Mouse (Mus musculus) right cerebral cortex, postnatal 25 days (tissue): ENCODE measurements around the gene Acsl3.

Experiments
- DNase-seq: peaks from one replicate; pipeline ENCODE4 v3.0.0; 2022

Acsl3 gene

GRCm38 (mm10) chr1:78688149-78688548 is 30.5 kb downstream of the Acsl3 start:
- no peak for DNase-seq

GRCm38 (mm10) chr1:78694503-78695258 is 37.1 kb downstream of the Acsl3 start:
- DNase-seq: no peak

GRCm38 (mm10) chr1:78696305-78696704 is 38.7 kb downstream of the Acsl3 start:
- DNase-seq: no peak

- no peak for DNase-seq
These were observed 39.3 kb downstream of the Acsl3 start for GRCm38 (mm10) chr1:78696903-78697302.

GRCm38 (mm10) chr1:78698138-78698537 is 40.5 kb downstream of the Acsl3 start:
- no peak for DNase-seq

GRCm38 (mm10) chr1:78701740-78702139 is 44.1 kb downstream of the Acsl3 start:
- DNase-seq: no peak

- no peak for DNase-seq
These were observed 44.8 kb downstream of the Acsl3 start for GRCm38 (mm10) chr1:78702282-78702963.

GRCm38 (mm10) chr1:78702964-78703285 is 45.3 kb downstream of the Acsl3 start:
- no peak for DNase-seq

- no peak for DNase-seq
These were observed 48.7 kb downstream of the Acsl3 start for GRCm38 (mm10) chr1:78706338-78706737.

- no peak for DNase-seq
These were observed 49.7 kb downstream of the Acsl3 start for GRCm38 (mm10) chr1:78707280-78707679.

GRCm38 (mm10) chr1:78710026-78710425 is 52.4 kb downstream of the Acsl3 start:
- no peak for DNase-seq

GRCm38 (mm10) chr1:78710613-78711329 is 53.1 kb downstream of the Acsl3 start:
- no peak for DNase-seq

GRCm38 (mm10) chr1:78724458-78725190 is 67.0 kb downstream of the Acsl3 start:
- peak; percentile 83 for DNase-seq

GRCm38 (mm10) chr1:78725191-78725490 is 67.5 kb downstream of the Acsl3 start:
- DNase-seq: no peak

GRCm38 (mm10) chr1:78725617-78726223 is 68.1 kb downstream of the Acsl3 start:
- no peak for DNase-seq

GRCm38 (mm10) chr1:78730114-78730720 is 72.6 kb downstream of the Acsl3 start:
- DNase-seq: no peak

- DNase-seq: no peak
These were observed 74.7 kb downstream of the Acsl3 start for GRCm38 (mm10) chr1:78732290-78732689.

- DNase-seq: no peak
These were observed 76.8 kb downstream of the Acsl3 start for GRCm38 (mm10) chr1:78734261-78735000.

- DNase-seq: no peak
These were observed 80.0 kb downstream of the Acsl3 start for GRCm38 (mm10) chr1:78737646-78738045.

- DNase-seq: peak; percentile 29
These were observed 83.1 kb downstream of the Acsl3 start for GRCm38 (mm10) chr1:78740676-78741075.

GRCm38 (mm10) chr1:78742198-78742597 is 84.6 kb downstream of the Acsl3 start:
- peak; percentile 57 for DNase-seq

GRCm38 (mm10) chr1:78743318-78743717 is 85.7 kb downstream of the Acsl3 start:
- DNase-seq: no peak
